Mouse (Mus musculus) Patski (cell line): ENCODE measurements around the gene Chst15. TPM values are rescaled to one million over a fixed set of nuclear protein-coding genes. Genes with fewer than 3 reads are reported as not detected.
A peak's percentile ranks its signal among the peaks of the same experiment; 100 is the strongest.

ENCODE experiments used
- ATAC-seq: fragments of 100-300 bp; one replicate; pipeline ENCODE4 v1.8.0; 2021
- CTCF ChIA-PET: fragments of 350-600 bp; sonication (Branson Sonifier 250); formaldehyde crosslinking; loops from one replicate; lab custom pipeline; 2022; ENCODE audit warnings: inconsistent platforms; lab: Charles Lee
- POLR2A ChIA-PET: fragments of 350-600 bp; sonication (Branson Sonifier 250); formaldehyde crosslinking; loops from one replicate; lab custom pipeline; 2022; ENCODE audit warnings: antibody characterized with exemption, inconsistent platforms; lab: Charles Lee
- DNase-seq: peaks from one replicate; pipeline ENCODE4 v3.0.0-alpha.2; 2011; ENCODE audit warnings: low read depth, low spot score
- H3K27me3 ChIP-seq: fragments of 371-371 bp; one replicate; pipeline ENCODE4 v1.5.1; 2021
- CTCF ChIP-seq: fragments of 100-300 bp; IDR thresholded peaks from one replicate; pipeline ENCODE4 v1.5.1; 2021
- in situ Hi-C: fragments of 300-500 bp; cut with MboI; formaldehyde crosslinking; loops from 3 replicates; pipeline ENCODE4 v1.11.1; 2018; ENCODE audit warnings: low pct_unique_long_range_greater_than_20kb, mixed read lengths
- polyA plus RNA-seq: library from polyadenylated mRNA; unstranded; gene quantifications from one replicate; pipeline ENCODE4 v1.2.3, GENCODE M21; 2021

Gene Chst15
- polyA plus RNA-seq, 1 experiment from 2014 or later = 14.3 TPM

GRCm38 (mm10) chr7:132355767-132356166, 38.7 kb upstream of the Chst15 start:
- no peak for TF ChIP-seq CTCF
- ChIA-PET CTCF (no interaction called here), POLR2A (no interaction called here)
- no peaks in the 10 kb centered on the region for H3K27me3 ChIP-seq
- ATAC-seq (no peak), DNase-seq (no peak)
- in situ Hi-C loops = no loop called here

DNA sequence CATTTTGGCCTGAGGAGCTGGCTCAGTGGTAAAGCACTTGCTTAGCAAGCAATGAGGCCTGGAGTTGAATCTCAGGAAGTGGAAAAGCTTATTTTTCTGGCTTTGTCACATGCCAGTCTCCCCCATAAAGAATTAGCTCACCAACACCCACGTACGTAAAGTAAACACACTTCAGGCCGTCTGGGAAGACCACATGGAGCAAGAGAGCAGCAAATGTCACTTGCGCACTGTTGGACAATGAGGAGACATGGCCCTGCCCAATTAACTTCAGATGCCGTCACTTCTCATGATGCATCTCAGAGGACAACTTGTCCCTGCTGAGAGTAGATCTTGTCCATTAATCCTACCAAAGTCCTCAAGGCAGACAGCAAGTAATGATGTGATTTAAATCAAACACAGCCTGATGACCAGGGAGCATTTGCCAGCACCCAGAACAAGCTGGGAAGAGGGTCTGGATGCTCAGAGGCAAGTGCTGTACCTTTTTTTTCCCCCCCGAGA, 32.1 kb upstream of the Chst15 start:
- CTCF ChIA-PET = interaction anchor here (1.0 to 1.7 kb wide), 4 partner anchors 8 to 100 kb away, joined by 3 read pairs; no protein-coding TSS in a partner anchor
- no peak for TF ChIP-seq CTCF
- DNase-seq (no peak), ATAC-seq (no peak)
- no peaks in the 10 kb centered on the region for H3K27me3 ChIP-seq
- in situ Hi-C loops = no loop called here
- POLR2A ChIA-PET = no interaction called here

- no peak for TF ChIP-seq CTCF
- CTCF ChIA-PET = interaction anchor here (0.7 to 1.3 kb wide), 4 partner anchors 31 to 127 kb away, joined by 3 to 4 read pairs (median 3); no protein-coding TSS in a partner anchor
- no peak for ATAC-seq
- no peaks in the 10 kb centered on the region for H3K27me3 ChIP-seq
- in situ Hi-C loops = no loop called here
- POLR2A ChIA-PET = interaction anchor here (1.1 kb wide), 1 partner anchor 21 kb away, joined by 4 read pairs; no protein-coding TSS in a partner anchor
- DNase-seq = no peak
Observed at GRCm38 (mm10) chr7:132347273-132348045, 30.4 kb upstream of the Chst15 start.

DNA sequence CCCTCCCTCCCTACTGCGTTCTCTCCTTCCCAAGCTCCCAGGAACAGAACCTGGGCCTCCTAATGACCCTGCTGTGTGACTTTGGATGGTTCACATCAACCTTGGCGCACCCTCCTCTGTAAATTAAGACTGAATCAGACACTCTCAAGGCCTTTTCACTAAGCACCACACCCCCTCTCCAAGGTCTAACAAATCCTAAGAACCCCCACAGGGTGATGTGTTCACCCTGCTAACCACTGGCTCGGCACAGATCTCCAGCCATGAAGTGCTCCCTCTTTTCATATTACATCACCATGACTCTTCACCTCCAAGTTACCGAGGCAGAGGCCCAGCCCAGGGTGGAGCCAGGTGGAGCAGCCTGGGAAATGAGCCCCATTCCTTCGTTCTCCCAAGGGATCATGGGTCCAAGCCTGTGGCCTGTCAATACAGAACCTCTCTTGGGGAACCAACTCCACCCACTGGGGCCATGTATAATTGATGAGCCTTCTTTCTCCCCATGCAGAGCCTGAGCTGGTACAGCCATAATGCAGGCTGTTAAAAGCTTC, 28.6 kb upstream of the Chst15 start:
- TF ChIP-seq CTCF = no peak
- in situ Hi-C loops = no loop called here

DNA sequence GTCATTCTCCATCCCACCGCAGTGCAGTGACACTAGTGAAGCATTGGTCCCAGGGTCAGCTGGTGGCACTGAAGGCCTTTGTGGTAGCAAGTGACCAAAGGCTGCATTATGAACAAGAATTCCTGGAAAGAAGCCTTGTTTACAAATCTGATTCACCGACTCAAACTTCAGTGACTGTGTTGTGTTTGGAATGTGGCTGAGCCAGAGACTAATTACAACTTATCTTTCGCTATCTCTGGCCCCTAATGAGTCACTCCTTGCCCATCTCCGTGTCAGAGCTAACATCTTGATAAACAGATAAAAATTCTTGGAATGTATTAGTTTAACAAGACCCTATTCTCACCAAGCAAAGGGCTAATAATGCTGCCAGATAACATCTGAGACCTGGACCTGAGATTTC, 27.6 kb upstream of the Chst15 start:
- no peak for TF ChIP-seq CTCF
- POLR2A ChIA-PET = interaction anchor here (1.0 kb wide), 1 partner anchor 17 kb away, joined by 3 read pairs; no protein-coding TSS in a partner anchor
- in situ Hi-C loops = no loop called here
- ATAC-seq (peak; percentile 61), DNase-seq (no peak)
- H3K27me3 ChIP-seq = no peaks in the 10 kb centered on the region
- CTCF ChIA-PET = interaction anchor here (1.3 kb wide), 1 partner anchor 130 kb away, joined by 3 read pairs; no protein-coding TSS in a partner anchor

More for the DNA sequence above, 28.6 kb upstream of the Chst15 start:
- no peak for ATAC-seq
- CTCF ChIA-PET = interaction anchor here (1.3 kb wide), 1 partner anchor 129 kb away, joined by 3 read pairs; no protein-coding TSS in a partner anchor
- no peaks in the 10 kb centered on the region for H3K27me3 ChIP-seq
- no peak for DNase-seq
- POLR2A ChIA-PET = interaction anchor here (1.0 kb wide), 1 partner anchor 18 kb away, joined by 3 read pairs; no protein-coding TSS in a partner anchor

DNA sequence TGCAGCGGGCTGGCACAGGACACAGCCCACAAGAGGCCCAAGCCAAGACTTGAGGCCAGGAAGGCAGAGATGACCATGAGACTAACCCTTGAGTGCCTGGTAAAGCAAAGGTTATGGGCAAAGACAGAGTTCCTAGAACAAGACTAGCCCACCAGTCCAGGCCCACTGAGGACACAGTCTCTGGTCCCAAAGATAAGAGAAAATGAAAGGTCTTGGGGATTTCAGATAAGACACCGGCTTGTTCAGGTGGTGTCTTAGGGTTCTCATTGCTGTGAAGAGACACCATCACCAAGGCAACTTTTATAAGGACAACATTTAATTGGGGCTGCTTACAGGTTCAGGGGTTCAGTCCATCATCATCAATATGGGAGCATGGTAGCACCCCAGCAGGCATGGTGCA, 26.9 kb upstream of the Chst15 start:
- ChIA-PET CTCF (no interaction called here), POLR2A (no interaction called here)
- DNase-seq = no peak
- no peak for TF ChIP-seq CTCF
- no peak for ATAC-seq
- in situ Hi-C loops = no loop called here
- H3K27me3 ChIP-seq = no peaks in the 10 kb centered on the region

GRCm38 (mm10) chr7:132343146-132343545, 26.1 kb upstream of the Chst15 start:
- TF ChIP-seq CTCF = no peak
- ChIA-PET POLR2A (interaction anchor here (0.6 kb wide), 1 partner anchor 58 kb away, joined by 5 read pairs; no protein-coding TSS in a partner anchor), CTCF (no interaction called here)
- in situ Hi-C loops = no loop called here
- no peaks in the 10 kb centered on the region for H3K27me3 ChIP-seq
- DNase-seq (no peak), ATAC-seq (no peak)

GRCm38 (mm10) chr7:132339041-132339839, 22.2 kb upstream of the Chst15 start:
- POLR2A ChIA-PET = interaction anchor here (0.7 kb wide), 1 partner anchor 382 kb away, joined by 3 read pairs; no protein-coding TSS in a partner anchor
- in situ Hi-C loops = no loop called here
- H3K27me3 ChIP-seq = no peaks in the 10 kb centered on the region
- TF ChIP-seq CTCF = no peak
- no peak for ATAC-seq
- CTCF ChIA-PET = no interaction called here
- no peak for DNase-seq

- POLR2A ChIA-PET = no interaction called here
- no peak for ATAC-seq
- in situ Hi-C loops = no loop called here
- CTCF ChIA-PET = no interaction called here
- no peak for DNase-seq
- TF ChIP-seq CTCF = no peak
- H3K27me3 ChIP-seq = no peaks in the 10 kb centered on the region
Observed at GRCm38 (mm10) chr7:132338350-132338749, 21.3 kb upstream of the Chst15 start.
